Mouse (Mus musculus): Measurements from ENCODE around the gene Scnm1.

DNA sequence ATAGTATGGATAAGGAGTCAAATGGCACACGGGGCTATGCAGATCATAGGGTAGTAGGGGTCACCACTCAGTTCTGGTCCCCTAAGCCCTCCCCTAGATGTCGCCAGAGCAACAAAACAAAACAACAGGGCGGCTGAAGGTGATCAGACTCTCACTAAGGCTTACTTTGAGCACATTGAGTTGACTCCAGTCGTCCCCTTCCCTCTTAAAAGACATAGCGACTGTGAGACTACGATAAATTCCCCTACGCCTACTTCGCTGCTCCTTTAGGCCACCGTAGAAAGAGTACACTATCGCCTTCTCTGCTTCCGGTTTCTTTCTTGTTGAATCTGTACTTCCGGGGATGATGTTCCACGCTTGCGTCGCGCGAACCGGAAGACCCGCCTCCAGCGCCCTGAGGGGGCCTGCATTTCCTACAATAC, at the start of gene Scnm1, which contains the start of gene Lysmd1:
- TF ChIP-seq POLR2A (IDR thresholded peaks at IDR 0.05; ENCODE audit: low read depth, low read length) (peak; percentile 65), CTCF (IDR thresholded peaks at IDR 0.05; ENCODE audit: borderline replicate concordance, insufficient read depth, low read length) (no peak)
